Mouse (Mus musculus) left cerebral cortex, adult 9 months (tissue): ENCODE measurements around the gene Gm973.

ENCODE experiments used
- DNase-seq, 2 experiments: peaks; one replicate each; pipeline ENCODE4 v3.0.0; 2022; ENCODE audit warnings: low spot score in 2 of 2

Gm973 gene

GRCm38 (mm10) chr1:59684819-59685755 lies 169.0 kb downstream of the Gm973 start, which contains the start of gene Nop58:
TSS of gene Nop58 (plus strand) at chr1:59684971.
- DNase-seq: peak; percentile 88 to 93
